Mouse (Mus musculus) hindbrain, embryonic 13.5 days (tissue): ENCODE data around the gene Rhobtb3. TPM values are rescaled to one million over a fixed set of nuclear protein-coding genes. Genes with fewer than 3 reads are reported as not detected.
A peak's percentile ranks its signal among the peaks of the same experiment; 100 is the strongest.
"Not testable (repeated sequence)": the region's sequence is repeated elsewhere in the genome, so short reads cannot be mapped to it uniquely, and the experiment has no call there.

Experiments used
- ATAC-seq: fragments of 200-750 bp; cut with Nextera tagmentation; 2 replicates; pipeline ENCODE4 v1.8.0; 2017; ENCODE audit warnings: moderate TSS enrichment; ENCODE audit not compliant: low FRiP score
- H3K27ac ChIP-seq: fragments of 300-500 bp; sonication (generic); 2 replicates; pipeline ENCODE4 v1.5.1; 2015; ENCODE audit warnings: inconsistent platforms, mild to moderate bottlenecking, moderate library complexity
- H3K27me3 ChIP-seq: fragments of 300-500 bp; sonication (generic); 2 replicates; pipeline ENCODE4 v1.6.1; 2015; ENCODE audit warnings: mild to moderate bottlenecking, inconsistent platforms
- H3K36me3 ChIP-seq: fragments of 300-500 bp; sonication (generic); 2 replicates; pipeline ENCODE4 v1.6.1; 2015; ENCODE audit warnings: mild to moderate bottlenecking, inconsistent platforms
- H3K4me1 ChIP-seq: fragments of 300-500 bp; sonication (generic); replicated peaks from 2 replicates; pipeline ENCODE4 v1.6.1; 2015; ENCODE audit warnings: inconsistent platforms
- H3K4me2 ChIP-seq: fragments of 300-500 bp; sonication (generic); 2 replicates; pipeline ENCODE4 v1.6.1; 2015; ENCODE audit warnings: inconsistent platforms, mild to moderate bottlenecking, moderate library complexity
- H3K4me3 ChIP-seq: fragments of 300-500 bp; sonication (generic); 2 replicates; pipeline ENCODE4 v1.5.1; 2015; ENCODE audit warnings: mild to moderate bottlenecking, inconsistent platforms
- H3K9ac ChIP-seq: fragments of 300-500 bp; sonication (generic); 2 replicates; pipeline ENCODE4 v1.6.1; 2015; ENCODE audit warnings: mild to moderate bottlenecking, inconsistent platforms
- H3K9me3 ChIP-seq: fragments of 300-500 bp; sonication (generic); 2 replicates; pipeline ENCODE4 v1.6.1; 2016; ENCODE audit warnings: inconsistent platforms
- WGBS: fragments of 180-500 bp; shearing (Covaris S2); methylation state at CpG from one replicate; pipeline ENCODE4 v1.1.7; 2015; 5-methylcytosine and 5-hydroxymethylcytosine counted together
- polyA plus RNA-seq: library from polyadenylated mRNA; unstranded; fragments of >200 nt; fragmentation: Nextera tagmentation; extraction: Ambion mirVana; gene quantifications from 2 replicates; pipeline ENCODE4 v1.2.1, GENCODE M21; 2015

Gene Rhobtb3
- polyA plus RNA-seq, 1 experiment from 2014 or later = 25.7 TPM

DNA sequence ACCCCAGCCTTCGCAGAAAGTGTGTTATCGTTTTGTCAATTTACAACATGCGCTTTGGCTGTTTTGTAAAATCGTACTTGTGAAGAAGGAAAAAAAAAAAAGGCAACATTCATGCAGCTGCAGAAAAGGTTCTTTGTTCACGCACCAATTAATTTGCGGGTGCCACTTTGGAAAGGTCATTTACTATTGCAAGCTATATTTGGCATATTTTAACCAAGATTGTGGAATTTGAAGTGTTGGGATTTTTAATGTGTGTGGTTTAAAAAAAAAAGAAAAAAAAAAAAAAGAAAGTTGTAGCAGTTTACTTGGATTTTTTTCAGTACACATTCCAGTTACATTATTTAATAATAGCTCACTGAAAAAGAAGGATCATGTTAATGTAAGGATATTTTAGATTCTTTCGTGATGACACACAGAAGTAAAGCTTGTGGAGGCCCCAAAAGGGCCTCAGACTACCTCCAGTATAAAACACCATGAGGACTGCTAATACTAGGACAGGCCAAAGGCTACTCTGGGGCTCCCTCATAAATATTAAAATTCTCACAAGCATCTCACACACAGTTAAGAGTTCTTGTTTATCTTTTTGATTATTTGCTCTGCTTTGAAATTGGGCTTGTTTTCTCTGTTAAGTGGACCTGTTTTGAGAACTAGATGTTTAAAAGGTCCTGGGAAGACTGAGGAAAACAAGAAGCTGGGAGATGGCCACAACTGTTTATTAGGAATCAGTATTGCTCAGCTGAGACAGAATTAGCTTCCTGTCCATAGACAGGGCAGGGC lies 507 bp upstream of the Rhobtb3 start:
- H3K9me3 ChIP-seq = no peaks in the 10 kb centered on the region
- H3K9ac ChIP-seq = peak overlapping the region; percentile 95
- under 1% methylated on average over 7 of the region's 7 CpGs for WGBS
- no peaks in the 10 kb centered on the region for H3K27me3 ChIP-seq
- peak overlapping the region; percentile 76 for H3K4me3 ChIP-seq
- ATAC-seq = no peak
- H3K27ac ChIP-seq = peak overlapping the region; percentile 99
- peak overlapping the region; percentile 68 for H3K4me2 ChIP-seq
- H3K36me3 ChIP-seq = no peaks in the 10 kb centered on the region
- H3K4me1 ChIP-seq = peaks cover 20% of the 10 kb centered on the region

DNA sequence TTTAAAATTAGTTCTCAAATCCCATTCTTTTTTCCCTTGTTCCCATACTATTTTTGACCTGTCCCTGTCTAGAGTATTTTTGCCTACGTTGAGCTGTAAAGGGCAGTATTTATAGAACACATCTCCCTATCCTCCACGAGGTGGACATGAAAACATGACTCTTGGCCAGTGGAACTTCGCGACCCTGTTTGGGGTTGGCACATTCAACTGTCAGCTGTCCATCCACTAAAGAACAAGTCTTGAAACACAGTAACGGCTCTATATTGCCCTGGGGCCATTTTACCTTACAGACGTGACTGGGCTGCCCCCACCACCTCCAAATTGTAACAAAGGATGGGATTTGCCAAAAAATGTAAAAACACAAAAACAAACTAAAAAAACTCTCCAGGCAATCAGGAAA lies 994 bp downstream of the Rhobtb3 start:
- H3K4me1 ChIP-seq = peaks cover 20% of the 10 kb centered on the region
- H3K36me3 ChIP-seq = peaks cover 14% of the 10 kb centered on the region
- peak overlapping the region; percentile 68 for H3K4me2 ChIP-seq
- H3K9me3 ChIP-seq = no peaks in the 10 kb centered on the region
- peak overlapping the region; percentile 76 for H3K4me3 ChIP-seq
- WGBS = under 1% methylated on average over 6 of the region's 6 CpGs
- H3K9ac ChIP-seq = peak overlapping the region; percentile 95
- ATAC-seq = peak; percentile 30
- peak overlapping the region; percentile 99 for H3K27ac ChIP-seq
- H3K27me3 ChIP-seq = no peaks in the 10 kb centered on the region

- no peak for ATAC-seq
- peak overlapping the region; percentile 46 for H3K4me2 ChIP-seq
- H3K36me3 ChIP-seq = peaks cover 18% of the 10 kb centered on the region
- 50% methylated on average over 5 of the region's 5 CpGs for WGBS
- peaks cover 20% of the 10 kb centered on the region for H3K4me1 ChIP-seq
- peak overlapping the region; percentile 30; the same call in 1 of the 2 replicates for H3K9ac ChIP-seq
- H3K27ac ChIP-seq = no peak overlapping the region
- peak overlapping the region; percentile 24 for H3K4me3 ChIP-seq
- no peaks in the 10 kb centered on the region for H3K9me3 ChIP-seq
- H3K27me3 ChIP-seq = no peaks in the 10 kb centered on the region
These were observed 2.0 kb downstream of the Rhobtb3 start for GRCm38 (mm10) chr13:75941518-75942295.

- H3K27me3 ChIP-seq = no peaks in the 10 kb centered on the region
- peak overlapping the region; percentile 46 for H3K4me2 ChIP-seq
- no peak for ATAC-seq
- H3K9me3 ChIP-seq = no peaks in the 10 kb centered on the region
- peak overlapping the region; percentile 30; the same call in 1 of the 2 replicates for H3K9ac ChIP-seq
- H3K27ac ChIP-seq = no peak overlapping the region
- H3K4me1 ChIP-seq = peaks cover 20% of the 10 kb centered on the region
- WGBS = 85% methylated on average over 2 of the region's 2 CpGs
- peaks cover 20% of the 10 kb centered on the region for H3K36me3 ChIP-seq
- peak overlapping the region; percentile 24 for H3K4me3 ChIP-seq
These were observed 2.8 kb downstream of the Rhobtb3 start for GRCm38 (mm10) chr13:75940791-75941517.

DNA sequence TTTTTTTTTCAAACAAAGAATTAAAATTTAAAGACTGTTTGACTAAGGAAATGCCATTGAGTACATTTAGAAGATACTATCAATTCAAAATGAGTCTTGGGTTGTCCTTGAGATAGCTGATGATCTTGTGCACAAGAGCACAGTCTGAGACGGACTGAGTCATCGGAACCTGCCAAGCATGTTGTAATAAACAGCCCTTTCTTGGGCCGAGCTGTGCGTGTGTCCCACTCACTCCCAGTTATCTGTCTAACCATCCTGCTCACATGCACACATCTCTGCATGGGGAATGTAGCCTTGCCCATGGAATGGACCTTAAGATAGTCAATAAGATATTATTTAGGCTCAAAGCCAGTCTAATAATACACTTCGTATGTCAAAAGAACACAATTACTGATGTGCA lies 4.9 kb downstream of the Rhobtb3 start:
- Histone ChIP-seq H3K9me3 (no peaks in the 10 kb centered on the region), H3K9ac (no peak overlapping the region), H3K27ac (no peak overlapping the region), H3K4me1 (peaks cover 14% of the 10 kb centered on the region), H3K4me2 (no peak overlapping the region), H3K27me3 (no peaks in the 10 kb centered on the region), H3K4me3 (no peak overlapping the region), H3K36me3 (peaks cover 20% of the 10 kb centered on the region)
- 95% methylated on average over 5 of the region's 5 CpGs for WGBS
- no peak for ATAC-seq

DNA sequence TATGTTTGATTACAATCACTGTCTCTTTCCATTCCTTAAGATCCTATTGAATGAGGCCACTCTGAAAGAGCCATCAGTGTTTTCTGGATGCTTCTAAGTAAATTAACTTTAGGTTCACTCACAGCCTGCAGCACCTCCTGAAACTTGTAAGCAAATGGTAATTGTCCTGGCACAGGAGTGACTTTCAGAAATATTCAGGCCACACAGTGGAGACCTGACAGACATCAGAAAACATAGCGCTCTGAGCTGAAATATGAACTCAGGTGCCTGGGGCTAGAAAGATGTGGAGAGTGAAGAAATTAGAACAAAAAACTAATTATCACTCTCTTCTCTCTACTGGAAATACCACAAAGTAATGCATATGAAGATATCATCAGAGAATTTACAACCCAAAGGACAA lies 10.4 kb downstream of the Rhobtb3 start:
- H3K36me3 ChIP-seq = peaks cover 25% of the 10 kb centered on the region
- ATAC-seq = no peak
- H3K27me3 ChIP-seq = no peaks in the 10 kb centered on the region
- H3K9ac ChIP-seq = no peak overlapping the region
- H3K27ac ChIP-seq = no peak overlapping the region
- no peaks in the 10 kb centered on the region for H3K9me3 ChIP-seq
- H3K4me2 ChIP-seq = no peak overlapping the region
- peaks cover 9% of the 10 kb centered on the region for H3K4me1 ChIP-seq
- no peak overlapping the region for H3K4me3 ChIP-seq
- 85% methylated on average over 1 of the region's 1 CpGs for WGBS

DNA sequence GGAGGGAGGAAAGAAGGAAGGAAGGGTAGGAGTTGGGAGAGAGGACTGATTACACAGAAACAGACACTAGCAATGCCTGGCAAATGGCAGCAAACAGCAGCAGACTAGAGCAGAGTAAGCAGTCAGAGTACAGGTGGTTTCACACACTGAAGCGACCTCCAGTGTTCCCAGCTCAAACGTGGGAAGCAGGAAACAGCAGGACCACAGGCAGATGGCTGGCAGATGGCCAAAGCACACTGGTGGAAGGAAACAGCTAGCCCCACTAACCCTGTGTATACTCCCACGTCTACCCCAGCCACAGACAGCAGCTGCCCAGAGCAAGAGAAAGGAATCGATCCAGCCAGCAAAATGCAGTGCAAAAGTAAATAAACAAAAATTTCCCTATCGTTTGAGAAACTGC lies 12.7 kb downstream of the Rhobtb3 start:
- Histone ChIP-seq H3K4me1 (peaks cover 9% of the 10 kb centered on the region), H3K4me2 (no peak overlapping the region), H3K9me3 (no peaks in the 10 kb centered on the region), H3K27ac (no peak overlapping the region), H3K27me3 (no peaks in the 10 kb centered on the region), H3K36me3 (peaks cover 13% of the 10 kb centered on the region), H3K4me3 (no peak overlapping the region), H3K9ac (no peak overlapping the region)
- ATAC-seq = peak; percentile 93
- 21% methylated on average over 5 of the region's 5 CpGs for WGBS

- Histone ChIP-seq H3K27me3 (no peaks in the 10 kb centered on the region), H3K9me3 (no peaks in the 10 kb centered on the region), H3K4me2 (no peak overlapping the region), H3K4me3 (no peak overlapping the region), H3K36me3 (peaks cover 13% of the 10 kb centered on the region), H3K9ac (no peak overlapping the region), H3K4me1 (peaks cover 9% of the 10 kb centered on the region), H3K27ac (no peak overlapping the region)
- no peak for ATAC-seq
- 76% methylated on average over 2 of the region's 2 CpGs for WGBS
These were observed 13.1 kb downstream of the Rhobtb3 start for GRCm38 (mm10) chr13:75930660-75931059.

DNA sequence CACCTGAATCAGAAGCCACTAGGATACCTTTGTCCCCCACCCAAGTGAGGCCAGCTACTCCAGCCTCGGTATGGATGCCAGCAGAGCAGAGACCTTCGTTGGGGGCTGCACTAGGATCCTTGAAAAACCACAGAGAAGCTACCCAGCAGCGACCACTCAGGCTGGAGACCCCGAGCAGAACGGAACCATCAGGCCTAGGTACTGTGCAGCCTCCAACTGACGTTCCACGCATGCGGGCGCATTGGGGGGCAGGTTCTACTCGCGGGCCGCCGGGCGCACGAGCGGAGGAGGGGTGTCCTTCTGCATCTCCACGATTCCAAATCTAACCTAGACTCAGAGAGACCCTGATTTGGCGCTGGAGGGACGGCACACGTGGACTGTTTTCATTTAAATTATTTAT lies 13.7 kb downstream of the Rhobtb3 start:
- no peaks in the 10 kb centered on the region for H3K9me3 ChIP-seq
- ATAC-seq = 0 out of 2 replicates have a peak, but pooled peaks have one; percentile 49
- WGBS = 94% methylated on average over 20 of the region's 20 CpGs

GRCm38 (mm10) chr13:75929071-75929470 lies 14.7 kb downstream of the Rhobtb3 start:
- 95% methylated on average over 5 of the region's 5 CpGs for WGBS

More for the DNA sequence above, 13.7 kb downstream of the Rhobtb3 start:
- Histone ChIP-seq H3K4me3 (no peak overlapping the region), H3K27me3 (no peaks in the 10 kb centered on the region), H3K4me1 (peaks cover 9% of the 10 kb centered on the region), H3K27ac (no peak overlapping the region), H3K36me3 (peaks cover 13% of the 10 kb centered on the region), H3K4me2 (no peak overlapping the region), H3K9ac (no peak overlapping the region)

GRCm38 (mm10) chr13:75927951-75928350 lies 15.8 kb downstream of the Rhobtb3 start:
- no peak for ATAC-seq
- Histone ChIP-seq H3K4me3 (no peak overlapping the region), H3K4me1 (peaks cover 9% of the 10 kb centered on the region), H3K27ac (no peak overlapping the region), H3K4me2 (no peak overlapping the region), H3K9ac (no peak overlapping the region), H3K9me3 (no peaks in the 10 kb centered on the region), H3K27me3 (no peaks in the 10 kb centered on the region), H3K36me3 (peaks cover 13% of the 10 kb centered on the region)

More at GRCm38 (mm10) chr13:75929071-75929470, 14.7 kb downstream of the Rhobtb3 start:
- H3K4me3 ChIP-seq, H3K9me3 ChIP-seq, H3K27me3 ChIP-seq, H3K9ac ChIP-seq, H3K4me2 ChIP-seq, H3K27ac ChIP-seq, ATAC-seq, H3K4me1 ChIP-seq: not testable (repeated sequence)
- peaks cover 13% of the 10 kb centered on the region for H3K36me3 ChIP-seq

- no peak overlapping the region for H3K9ac ChIP-seq
- WGBS = 88% methylated on average over 4 of the region's 4 CpGs
- ATAC-seq = no peak
- no peak overlapping the region for H3K4me2 ChIP-seq
- H3K27me3 ChIP-seq = no peaks in the 10 kb centered on the region
- no peak overlapping the region for H3K4me3 ChIP-seq
- peaks cover 57% of the 10 kb centered on the region for H3K36me3 ChIP-seq
- no peaks in the 10 kb centered on the region for H3K4me1 ChIP-seq
- H3K9me3 ChIP-seq = no peaks in the 10 kb centered on the region
- H3K27ac ChIP-seq = no peak overlapping the region
These were observed 29.6 kb downstream of the Rhobtb3 start for GRCm38 (mm10) chr13:75914151-75914550.
